Mouse (Mus musculus): Measurements from ENCODE around the gene Ufsp1.

GRCm38 (mm10) chr5:137295296-137295695 is 867 bp downstream of the Ufsp1 start:
- TF ChIP-seq CTCF (IDR thresholded peaks at IDR 0.05; ENCODE audit: low read depth, low read length), result no peak
- TF ChIP-seq POLR2A (IDR thresholded peaks at IDR 0.05; ENCODE audit: extremely low read depth, insufficient read depth, low read length), result no peak

Measured in liver, adult 2 months (tissue).